Mouse (Mus musculus): ENCODE data around the gene Slc9a3r2.

- TF ChIP-seq POLR2A (IDR thresholded peaks at IDR 0.05; ENCODE audit: insufficient read depth, low read depth, low read length) = no peak
- TF ChIP-seq CTCF (IDR thresholded peaks at IDR 0.05) = no peak
Measured at GRCm38 (mm10) chr17:24646381-24646780, 3.7 kb downstream of the Slc9a3r2 start.

Measured in heart, adult 2 months (tissue).